Mouse (Mus musculus): ENCODE data around the gene Grid2.

Gene Grid2

GRCm38 (mm10) chr6:64607942-64608341, 1352.3 kb downstream of the Grid2 start:
- peak; percentile 73 for DNase-seq (ENCODE audit: low spot score)

GRCm38 (mm10) chr6:64616843-64617242, 1361.2 kb downstream of the Grid2 start:
- no peak for DNase-seq (ENCODE audit: low spot score)

GRCm38 (mm10) chr6:64617417-64618135, 1361.9 kb downstream of the Grid2 start:
- DNase-seq (ENCODE audit: low spot score): no peak

GRCm38 (mm10) chr6:64623404-64623803, 1367.7 kb downstream of the Grid2 start:
- DNase-seq (ENCODE audit: low spot score): no peak

GRCm38 (mm10) chr6:64647661-64648060, 1392.0 kb downstream of the Grid2 start:
- DNase-seq (ENCODE audit: low spot score): no peak

GRCm38 (mm10) chr6:64648196-64648595, 1392.5 kb downstream of the Grid2 start:
- DNase-seq (ENCODE audit: low spot score): no peak

GRCm38 (mm10) chr6:64649296-64650226, 1393.9 kb downstream of the Grid2 start:
- peak; percentile 93 for DNase-seq (ENCODE audit: low spot score)

- peak; percentile 28 for DNase-seq (ENCODE audit: low spot score)
Observed at GRCm38 (mm10) chr6:64650765-64651164, 1395.1 kb downstream of the Grid2 start.

- no peak for DNase-seq (ENCODE audit: low spot score)
Observed at GRCm38 (mm10) chr6:64671010-64671409, 1415.3 kb downstream of the Grid2 start.

GRCm38 (mm10) chr6:64678815-64679214, 1423.1 kb downstream of the Grid2 start:
- no peak for DNase-seq (ENCODE audit: low spot score)

GRCm38 (mm10) chr6:64683974-64684373, 1428.3 kb downstream of the Grid2 start:
- peak; percentile 73 for DNase-seq (ENCODE audit: low spot score)

GRCm38 (mm10) chr6:64684973-64685372, 1429.3 kb downstream of the Grid2 start:
- DNase-seq (ENCODE audit: low spot score): peak; percentile 81

- DNase-seq (ENCODE audit: low spot score): peak; percentile 73
Observed at GRCm38 (mm10) chr6:64688181-64688944, 1432.7 kb downstream of the Grid2 start.

- peak; percentile 12 for DNase-seq (ENCODE audit: low spot score)
Observed at GRCm38 (mm10) chr6:64694688-64695087, 1439.0 kb downstream of the Grid2 start.

GRCm38 (mm10) chr6:64703659-64704058, 1448.0 kb downstream of the Grid2 start:
- no peak for DNase-seq (ENCODE audit: low spot score)

GRCm38 (mm10) chr6:64727751-64728403, 1472.2 kb downstream of the Grid2 start:
- DNase-seq (ENCODE audit: low spot score): peak; percentile 60

GRCm38 (mm10) chr6:64728499-64729198, 1473.0 kb downstream of the Grid2 start, which contains the start of gene Atoh1:
Gene Atoh1, plus strand, starts transcription at chr6:64729125.
- peak; percentile 85 for DNase-seq (ENCODE audit: low spot score)

GRCm38 (mm10) chr6:64729231-64730011, 1473.7 kb downstream of the Grid2 start:
- DNase-seq (ENCODE audit: low spot score): peak; percentile 42

- peak; percentile 22 for DNase-seq (ENCODE audit: low spot score)
Observed at GRCm38 (mm10) chr6:64730030-64730429, 1474.4 kb downstream of the Grid2 start.

GRCm38 (mm10) chr6:64730506-64731020, 1474.9 kb downstream of the Grid2 start:
- DNase-seq (ENCODE audit: low spot score): peak; percentile 43
